Mouse (Mus musculus): ENCODE data around the gene 2610507B11Rik. TPM values are rescaled to one million over a fixed set of nuclear protein-coding genes. Genes with fewer than 3 reads are reported as not detected.

2610507B11Rik gene
- polyA plus RNA-seq, 2 experiments, result 61.7 to 72.6 TPM

- peaks cover 40% of the 10 kb centered on the region for H3K36me3 ChIP-seq (ENCODE audit: control insufficient read depth, insufficient read depth, low read length)
- H3K27me3 ChIP-seq (ENCODE audit: control insufficient read depth, insufficient read depth, low read length), result no peaks in the 10 kb centered on the region
- 97% methylated on average over 12 of the region's 12 CpGs for WGBS
- peaks cover 5% of the 10 kb centered on the region; the same call in 1 of the 2 replicates for H3K4me1 ChIP-seq (ENCODE audit: control insufficient read depth, insufficient read depth, low read length)
- no peak for DNase-seq (ENCODE audit: low spot score)
- no peak overlapping the region for H3K4me3 ChIP-seq (replicated peaks; ENCODE audit: low read length)
- no peaks in the 10 kb centered on the region for H3K9me3 ChIP-seq (ENCODE audit: control insufficient read depth, low read length)
- no peak for ATAC-seq (ENCODE audit: low FRiP score, low read depth)
- no peak overlapping the region for H3K27ac ChIP-seq (replicated peaks; ENCODE audit: low read depth, low read length)
- no peak overlapping the region for H3K4me2 ChIP-seq (replicated peaks; ENCODE audit: low read depth, low read length, severe bottlenecking)
- no peak for TF ChIP-seq POLR2A (IDR thresholded peaks at IDR 0.05; ENCODE audit: borderline replicate concordance, extremely low read depth, insufficient read depth, insufficient read length)
- H3K9ac ChIP-seq (ENCODE audit: low read depth, low read length, severe bottlenecking), result no peak overlapping the region
Observed at GRCm38 (mm10) chr11:78332676-78333075, 71.1 kb downstream of the 2610507B11Rik start.

DNA sequence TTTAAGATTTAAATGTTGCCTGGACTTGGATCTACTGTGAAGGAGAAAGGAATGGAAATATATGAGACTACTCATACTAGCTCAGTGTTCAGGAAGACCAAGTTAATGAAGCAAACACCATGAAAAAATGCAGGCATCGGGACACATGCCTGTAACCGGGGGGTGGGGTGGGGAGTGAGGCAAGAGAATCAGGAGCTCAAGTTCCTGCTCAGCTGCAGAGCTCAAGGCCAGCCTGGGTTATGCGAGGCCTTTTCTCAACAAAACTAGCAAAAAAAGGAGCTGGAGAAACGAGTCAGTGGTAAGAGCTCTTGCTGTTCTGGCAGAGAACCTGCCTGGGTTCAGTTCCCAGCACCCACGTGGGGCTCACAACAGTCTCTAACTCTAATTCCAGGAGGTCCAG is 72.4 kb downstream of the 2610507B11Rik start:
- WGBS, result 94% methylated on average over 5 of the region's 5 CpGs
- ATAC-seq (ENCODE audit: low FRiP score, low read depth), result no peak
- Histone ChIP-seq H3K4me2 (replicated peaks; ENCODE audit: low read depth, low read length, severe bottlenecking) (no peak overlapping the region), H3K36me3 (ENCODE audit: control insufficient read depth, insufficient read depth, low read length) (peaks cover 48% of the 10 kb centered on the region), H3K4me3 (replicated peaks; ENCODE audit: low read length) (no peak overlapping the region), H3K27ac (replicated peaks; ENCODE audit: low read depth, low read length) (no peak overlapping the region), H3K27me3 (ENCODE audit: control insufficient read depth, insufficient read depth, low read length) (no peaks in the 10 kb centered on the region), H3K9ac (ENCODE audit: low read depth, low read length, severe bottlenecking) (no peak overlapping the region), H3K9me3 (ENCODE audit: control insufficient read depth, low read length) (no peaks in the 10 kb centered on the region), H3K4me1 (ENCODE audit: control insufficient read depth, insufficient read depth, low read length) (peaks cover 2% of the 10 kb centered on the region; the same call in 1 of the 2 replicates)
- no peak for DNase-seq (ENCODE audit: low spot score)
- no peak for TF ChIP-seq POLR2A (IDR thresholded peaks at IDR 0.05; ENCODE audit: borderline replicate concordance, extremely low read depth, insufficient read depth, insufficient read length)

- ATAC-seq (ENCODE audit: low FRiP score, low read depth), result no peak
- Histone ChIP-seq H3K9ac (ENCODE audit: low read depth, low read length, severe bottlenecking) (no peak overlapping the region), H3K4me2 (replicated peaks; ENCODE audit: low read depth, low read length, severe bottlenecking) (no peak overlapping the region), H3K27me3 (ENCODE audit: control insufficient read depth, insufficient read depth, low read length) (no peaks in the 10 kb centered on the region), H3K4me1 (ENCODE audit: control insufficient read depth, insufficient read depth, low read length) (no peaks in the 10 kb centered on the region), H3K36me3 (ENCODE audit: control insufficient read depth, insufficient read depth, low read length) (peaks cover 67% of the 10 kb centered on the region), H3K4me3 (replicated peaks; ENCODE audit: low read length) (no peak overlapping the region), H3K9me3 (ENCODE audit: control insufficient read depth, low read length) (no peaks in the 10 kb centered on the region), H3K27ac (replicated peaks; ENCODE audit: low read depth, low read length) (no peak overlapping the region)
- WGBS, result 94% methylated on average over 8 of the region's 8 CpGs
- no peak for TF ChIP-seq POLR2A (IDR thresholded peaks at IDR 0.05; ENCODE audit: borderline replicate concordance, extremely low read depth, insufficient read depth, insufficient read length)
- no peak for DNase-seq (ENCODE audit: low spot score)
Observed at GRCm38 (mm10) chr11:78337040-78337439, 75.5 kb downstream of the 2610507B11Rik start.

Other genes starting within 250 kb of the 2610507B11Rik start
- gene Dhrs13, start 229.5 kb upstream of the 2610507B11Rik start, polyA plus RNA-seq (2012; rRNA removed), result 14.7 and 18.2 TPM in 2 replicates
- gene Dhrs13, start 229.5 kb upstream of the 2610507B11Rik start, polyA plus RNA-seq (2014; fragmentation: Nextera tagmentation; extraction: Ambion mirVana), result 22.4 and 23.6 TPM in 2 replicates
- 68.5 and 81.2 TPM in 2 replicates for gene Flot2, start 223.8 kb upstream of the 2610507B11Rik start, polyA plus RNA-seq (2012; rRNA removed)
- 49.1 and 53.8 TPM in 2 replicates for gene Flot2, start 223.8 kb upstream of the 2610507B11Rik start, polyA plus RNA-seq (2014; fragmentation: Nextera tagmentation; extraction: Ambion mirVana)
- 34.4 and 42.2 TPM in 2 replicates for gene Eral1, start 181.4 kb upstream of the 2610507B11Rik start, polyA plus RNA-seq (2012; rRNA removed)
- gene Eral1, start 181.4 kb upstream of the 2610507B11Rik start, polyA plus RNA-seq (2014; fragmentation: Nextera tagmentation; extraction: Ambion mirVana), result 35.8 and 38.4 TPM in 2 replicates
- 11.7 and 15.9 TPM in 2 replicates for gene Fam222b, start 167.1 kb upstream of the 2610507B11Rik start, polyA plus RNA-seq (2012; rRNA removed)
- 13.3 and 18.1 TPM in 2 replicates for gene Fam222b, start 167.1 kb upstream of the 2610507B11Rik start, polyA plus RNA-seq (2014; fragmentation: Nextera tagmentation; extraction: Ambion mirVana)
- gene Traf4, start 96.2 kb upstream of the 2610507B11Rik start, polyA plus RNA-seq (2012; rRNA removed), result 159 and 212 TPM in 2 replicates
- 59.0 and 67.7 TPM in 2 replicates for gene Traf4, start 96.2 kb upstream of the 2610507B11Rik start, polyA plus RNA-seq (2014; fragmentation: Nextera tagmentation; extraction: Ambion mirVana)
- 38.3 and 46.4 TPM in 2 replicates for gene Nek8, start 85.1 kb upstream of the 2610507B11Rik start, polyA plus RNA-seq (2012; rRNA removed)
- 11.9 and 17.2 TPM in 2 replicates for gene Nek8, start 85.1 kb upstream of the 2610507B11Rik start, polyA plus RNA-seq (2014; fragmentation: Nextera tagmentation; extraction: Ambion mirVana)
- gene Tlcd1, start 85.0 kb upstream of the 2610507B11Rik start, polyA plus RNA-seq (2012; rRNA removed), result 43.3 and 48.4 TPM in 2 replicates
- gene Tlcd1, start 85.0 kb upstream of the 2610507B11Rik start, polyA plus RNA-seq (2014; fragmentation: Nextera tagmentation; extraction: Ambion mirVana), result 19.4 and 21.4 TPM in 2 replicates
- 1,666 and 3,231 TPM in 2 replicates for gene Rpl23a, start 78.2 kb upstream of the 2610507B11Rik start, polyA plus RNA-seq (2012; rRNA removed)
- 1,710 and 1,819 TPM in 2 replicates for gene Rpl23a, start 78.2 kb upstream of the 2610507B11Rik start, polyA plus RNA-seq (2014; fragmentation: Nextera tagmentation; extraction: Ambion mirVana)
- gene Rab34, start 73.3 kb upstream of the 2610507B11Rik start, polyA plus RNA-seq (2012; rRNA removed), result 163 and 228 TPM in 2 replicates
- gene Rab34, start 73.3 kb upstream of the 2610507B11Rik start, polyA plus RNA-seq (2014; fragmentation: Nextera tagmentation; extraction: Ambion mirVana), result 171 and 181 TPM in 2 replicates
- 1.7 and 1.9 TPM in 2 replicates for gene Proca1, start 68.4 kb upstream of the 2610507B11Rik start, polyA plus RNA-seq (2012; rRNA removed)
- gene Proca1, start 68.4 kb upstream of the 2610507B11Rik start, polyA plus RNA-seq (2014; fragmentation: Nextera tagmentation; extraction: Ambion mirVana), result 2.1 and 3.2 TPM in 2 replicates
- 125 and 140 TPM in 2 replicates for gene Sdf2, start 16.0 kb upstream of the 2610507B11Rik start, polyA plus RNA-seq (2012; rRNA removed)
- gene Sdf2, start 16.0 kb upstream of the 2610507B11Rik start, polyA plus RNA-seq (2014; fragmentation: Nextera tagmentation; extraction: Ambion mirVana), result 93.8 and 107 TPM in 2 replicates
- 30.6 and 31.4 TPM in 2 replicates for gene Supt6, start 15.8 kb upstream of the 2610507B11Rik start, polyA plus RNA-seq (2012; rRNA removed)
- 27.7 and 30.8 TPM in 2 replicates for gene Supt6, start 15.8 kb upstream of the 2610507B11Rik start, polyA plus RNA-seq (2014; fragmentation: Nextera tagmentation; extraction: Ambion mirVana)
- gene BC030499, start 29.1 kb downstream of the 2610507B11Rik start, polyA plus RNA-seq (2012; rRNA removed), result 0.40 and 0.58 TPM in 2 replicates
- 0.21 and 0.23 TPM in 2 replicates for gene BC030499, start 29.1 kb downstream of the 2610507B11Rik start, polyA plus RNA-seq (2014; fragmentation: Nextera tagmentation; extraction: Ambion mirVana)
- gene Spag5, start 39.8 kb downstream of the 2610507B11Rik start, polyA plus RNA-seq (2012; rRNA removed), result 56.6 and 57.3 TPM in 2 replicates
- 28.7 and 31.2 TPM in 2 replicates for gene Spag5, start 39.8 kb downstream of the 2610507B11Rik start, polyA plus RNA-seq (2014; fragmentation: Nextera tagmentation; extraction: Ambion mirVana)
- gene Aldoc, start 61.2 kb downstream of the 2610507B11Rik start, polyA plus RNA-seq (2012; rRNA removed), result 9.2 and 11.9 TPM in 2 replicates
- 8.3 and 11.3 TPM in 2 replicates for gene Aldoc, start 61.2 kb downstream of the 2610507B11Rik start, polyA plus RNA-seq (2014; fragmentation: Nextera tagmentation; extraction: Ambion mirVana)
- gene Pigs, start 66.7 kb downstream of the 2610507B11Rik start, polyA plus RNA-seq (2012; rRNA removed), result 95.5 and 135 TPM in 2 replicates
- gene Pigs, start 66.7 kb downstream of the 2610507B11Rik start, polyA plus RNA-seq (2014; fragmentation: Nextera tagmentation; extraction: Ambion mirVana), result 79.7 and 88.4 TPM in 2 replicates
- 114 and 143 TPM in 2 replicates for gene Unc119, start 81.7 kb downstream of the 2610507B11Rik start, polyA plus RNA-seq (2012; rRNA removed)
- gene Unc119, start 81.7 kb downstream of the 2610507B11Rik start, polyA plus RNA-seq (2014; fragmentation: Nextera tagmentation; extraction: Ambion mirVana), result 55.7 and 66.9 TPM in 2 replicates
- gene Foxn1, start 124.8 kb downstream of the 2610507B11Rik start, polyA plus RNA-seq (2012; rRNA removed), result 0.96 and 1.1 TPM in 2 replicates
- 1.9 and 2.0 TPM in 2 replicates for gene Foxn1, start 124.8 kb downstream of the 2610507B11Rik start, polyA plus RNA-seq (2014; fragmentation: Nextera tagmentation; extraction: Ambion mirVana)
- gene Slc13a2, start 160.5 kb downstream of the 2610507B11Rik start, polyA plus RNA-seq (2012; rRNA removed), result 0.03 TPM in 1 of 2 replicates, not detected in the other
- gene Slc13a2, start 160.5 kb downstream of the 2610507B11Rik start, polyA plus RNA-seq (2014; fragmentation: Nextera tagmentation; extraction: Ambion mirVana), result 0.10 TPM in 1 of 2 replicates, not detected in the other
- 14.8 and 20.9 TPM in 2 replicates for gene Slc46a1, start 203.9 kb downstream of the 2610507B11Rik start, polyA plus RNA-seq (2012; rRNA removed)
- 19.9 and 20.3 TPM in 2 replicates for gene Slc46a1, start 203.9 kb downstream of the 2610507B11Rik start, polyA plus RNA-seq (2014; fragmentation: Nextera tagmentation; extraction: Ambion mirVana)
- 2.1 TPM in 2 replicates for gene Sarm1, start 236.0 kb downstream of the 2610507B11Rik start, polyA plus RNA-seq (2012; rRNA removed)
- 1.7 and 2.6 TPM in 2 replicates for gene Sarm1, start 236.0 kb downstream of the 2610507B11Rik start, polyA plus RNA-seq (2014; fragmentation: Nextera tagmentation; extraction: Ambion mirVana)
- 1.3 and 1.5 TPM in 2 replicates for gene Vtn, start 237.3 kb downstream of the 2610507B11Rik start, polyA plus RNA-seq (2012; rRNA removed)
- gene Vtn, start 237.3 kb downstream of the 2610507B11Rik start, polyA plus RNA-seq (2014; fragmentation: Nextera tagmentation; extraction: Ambion mirVana), result 0.41 and 0.43 TPM in 2 replicates
- not detected in 2 replicates for gene Sebox, start 241.7 kb downstream of the 2610507B11Rik start, polyA plus RNA-seq (2012; rRNA removed)
- not detected in 2 replicates for gene Sebox, start 241.7 kb downstream of the 2610507B11Rik start, polyA plus RNA-seq (2014; fragmentation: Nextera tagmentation; extraction: Ambion mirVana)

Measured in limb, embryonic 14.5 days (tissue).